Mouse (Mus musculus) liver, adult 10 weeks (tissue): ENCODE measurements around the gene Kcnj10. TPM values are rescaled to one million over a fixed set of nuclear protein-coding genes. Genes with fewer than 3 reads are reported as not detected.

Experiments
- polyA plus RNA-seq: library from polyadenylated mRNA; stranded (reverse); fragments of 350-450 nt; fragmentation: Illumina TruSeq; extraction: RNeasy Lipid Tissue Mini Kit (QIAGEN cat#74804); gene quantifications from one replicate; pipeline ENCODE4 v1.2.3, GENCODE M21; 2014; ENCODE audit warnings: low read depth, low replicate concordance

Gene Kcnj10
- 1.0 TPM for polyA plus RNA-seq

GRCm38 (mm10) chr1:172340729-172341321 lies at the start of gene Kcnj10:
Gene Kcnj10, plus strand, starts transcription at chr1:172341210.

GRCm38 (mm10) chr1:172297611-172298537 lies 43.1 kb upstream of the Kcnj10 start, which contains the start of gene Atp1a2:
Gene Atp1a2, minus strand, starts transcription at chr1:172298064.

GRCm38 (mm10) chr1:172329131-172329530 lies 11.9 kb upstream of the Kcnj10 start, which contains the start of gene Kcnj9:
Gene Kcnj9, minus strand, starts transcription at chr1:172329318.

GRCm38 (mm10) chr1:172376198-172376667 lies 35.2 kb downstream of the Kcnj10 start, which contains the start of gene Pigm:
Gene Pigm, plus strand, starts transcription at chr1:172376546.

Other genes with a start within 250 kb of the Kcnj10 start
- gene Pex19, start 214.5 kb upstream of the Kcnj10 start, polyA plus RNA-seq = 73.3 TPM
- gene Dcaf8, start 193.1 kb upstream of the Kcnj10 start, polyA plus RNA-seq = 55.5 TPM
- 15.9 TPM for gene Pea15a, start 134.4 kb upstream of the Kcnj10 start, polyA plus RNA-seq
- not detected for gene Casq1, start 121.3 kb upstream of the Kcnj10 start, polyA plus RNA-seq
- not detected for gene Atp1a4, start 82.8 kb upstream of the Kcnj10 start, polyA plus RNA-seq
- gene Igsf8, start 79.6 kb upstream of the Kcnj10 start, polyA plus RNA-seq = 0.48 TPM
- 0.19 TPM for gene Atp1a2, start 43.1 kb upstream of the Kcnj10 start, polyA plus RNA-seq
- gene Kcnj9, start 11.9 kb upstream of the Kcnj10 start, polyA plus RNA-seq = not detected
- gene Pigm, start 35.3 kb downstream of the Kcnj10 start, polyA plus RNA-seq = 7.2 TPM
- gene Slamf9, start 134.1 kb downstream of the Kcnj10 start, polyA plus RNA-seq = not detected
- not detected for gene Igsf9, start 140.6 kb downstream of the Kcnj10 start, polyA plus RNA-seq
- gene Tagln2, start 158.8 kb downstream of the Kcnj10 start, polyA plus RNA-seq = 4.8 TPM
- gene Cfap45, start 179.6 kb downstream of the Kcnj10 start, polyA plus RNA-seq = not detected
- gene Vsig8, start 214.7 kb downstream of the Kcnj10 start, polyA plus RNA-seq = not detected
- not detected for gene Slamf8, start 249.4 kb downstream of the Kcnj10 start, polyA plus RNA-seq